In genomic region chr11:34832678-34833077, GRCm38 (mm10) we compare ENCODE assay signal across 9 mouse cellular contexts. TPM values are rescaled to one million over a fixed set of nuclear protein-coding genes. Genes with fewer than 3 reads are reported as not detected.
DNase-seq lines count a peak whose midpoint lies in the region; ATAC-seq and TF ChIP-seq lines count a peak whose summit lies in the region.
"Had no signal": no experiment of that assay in that cellular context is flagged by ENCODE, and none has a peak within 500 bp of the region (broad histone marks: within the 10 kb centered on the region; RNA-seq: fewer than 3 reads in every experiment).

No protein-coding gene starts in this region.

- peak overlapping the region; percentile 90 for H3K4me3 ChIP-seq in lung, embryonic 15.5 days
- H3K4me3 ChIP-seq in hindbrain, postnatal 0 days (ENCODE audit: low read length) = peak overlapping the region; percentile 68
- peak overlapping the region; percentile 69 for H3K4me3 ChIP-seq in neural tube, embryonic 12.5 days

- peak overlapping the region; percentile 85 for H3K4me2 ChIP-seq in lung, embryonic 15.5 days
- peak overlapping the region; percentile 82 for H3K4me2 ChIP-seq in hindbrain, postnatal 0 days (ENCODE audit: low read depth, low read length)
- peak overlapping the region; percentile 66 for H3K4me2 ChIP-seq in neural tube, embryonic 12.5 days (replicated peaks)

- no peaks in the 10 kb centered on the region for H3K27me3 ChIP-seq in lung, embryonic 15.5 days
- H3K27me3 ChIP-seq in hindbrain, postnatal 0 days (ENCODE audit: insufficient read depth, low read length) = no peaks in the 10 kb centered on the region
- no peaks in the 10 kb centered on the region for H3K27me3 ChIP-seq in neural tube, embryonic 12.5 days (replicated peaks)

- H3K36me3 ChIP-seq in lung, embryonic 15.5 days = peaks cover 19% of the 10 kb centered on the region
- no peaks in the 10 kb centered on the region; the same call in 1 of the 2 replicates for H3K36me3 ChIP-seq in hindbrain, postnatal 0 days (ENCODE audit: insufficient read depth, low read length)
- peaks cover 14% of the 10 kb centered on the region for H3K36me3 ChIP-seq in neural tube, embryonic 12.5 days

- ATAC-seq in lung, embryonic 15.5 days (ENCODE audit: borderline replicate concordance, extremely low read depth, low FRiP score, low TSS enrichment) = no peak
- ATAC-seq in hindbrain, postnatal 0 days = no peak; the same call in 1 of the 2 replicates
- ATAC-seq in neural tube, embryonic 12.5 days (ENCODE audit: low FRiP score, low read depth) = 0 out of 2 replicates have a peak, but pooled peaks have one; percentile 13

- peak overlapping the region; percentile 84 for H3K9ac ChIP-seq in lung, embryonic 15.5 days
- peak overlapping the region; percentile 49 for H3K9ac ChIP-seq in hindbrain, postnatal 0 days (replicated peaks; ENCODE audit: low read length)
- H3K9ac ChIP-seq in neural tube, embryonic 12.5 days = peak overlapping the region; percentile 71

- DNase-seq in lung, postnatal 25 days (ENCODE audit: low spot score) = no peak
- DNase-seq in c-Kit-positive CD71-positive TER-119-positive erythroid progenitor cells, embryonic 14.5 days (ENCODE audit: low spot score) = peak; percentile 8
- no peak for DNase-seq in hindbrain, postnatal 0 days (ENCODE audit: low spot score)
- no peak for DNase-seq in cerebellum, adult 9-10 months
- DNase-seq in layer of hippocampus, postnatal 25 days (ENCODE audit: extremely low spot score in 1 of 2, low spot score in 1 of 2) = no peak
- DNase-seq in cerebellum, adult 8-10 months = no peak
- DNase-seq: lung, postnatal 36 days had no signal

- 7% methylated on average over 4 of the region's 5 CpGs for WGBS in lung, embryonic 15.5 days
- 4% methylated on average over 4 of the region's 5 CpGs for WGBS in hindbrain, postnatal 0 days
- 9% methylated on average over 5 of the region's 5 CpGs for WGBS in neural tube, embryonic 12.5 days

- no peak overlapping the region for H3K27ac ChIP-seq in lung, embryonic 15.5 days
- H3K27ac ChIP-seq in hindbrain, postnatal 0 days = no peak overlapping the region
- no peak overlapping the region for H3K27ac ChIP-seq in neural tube, embryonic 12.5 days

- TF ChIP-seq CTCF in hindbrain, postnatal 0 days (IDR thresholded peaks at IDR 0.05; ENCODE audit: low read depth) = no peak

- H3K4me1 ChIP-seq in lung, embryonic 15.5 days = peaks cover 15% of the 10 kb centered on the region
- peaks cover 5% of the 10 kb centered on the region; the same call in 1 of the 2 replicates for H3K4me1 ChIP-seq in hindbrain, postnatal 0 days (ENCODE audit: insufficient read depth, low read length)
- peaks cover 10% of the 10 kb centered on the region for H3K4me1 ChIP-seq in neural tube, embryonic 12.5 days

- H3K9me3 ChIP-seq in lung, embryonic 15.5 days = no peaks in the 10 kb centered on the region
- no peaks in the 10 kb centered on the region for H3K9me3 ChIP-seq in hindbrain, postnatal 0 days (ENCODE audit: low read length)
- H3K9me3 ChIP-seq in neural tube, embryonic 12.5 days = no peaks in the 10 kb centered on the region

RNA-seq across cellular contexts. Expression of gene Spdl1, which starts 0.8 kb away (rescaled TPM):
- polyA plus RNA-seq in lung, embryonic 15.5 days (2015; fragmentation: Nextera tagmentation; extraction: Ambion mirVana) = 22.9 and 24.2 TPM in 2 replicates
- total RNA-seq in hindbrain, postnatal 0 days (2014; rRNA removed) = 0.61 and 1.6 TPM in 2 replicates
- polyA plus RNA-seq in hindbrain, postnatal 0 days (2015; fragmentation: Nextera tagmentation; extraction: Ambion mirVana) = 2.0 and 2.4 TPM in 2 replicates
- polyA plus RNA-seq in neural tube, embryonic 12.5 days (2016; fragmentation: Nextera tagmentation; extraction: Ambion mirVana) = 13.3 and 17.2 TPM in 2 replicates
- total RNA-seq in layer of hippocampus, postnatal 25 days (2021) = under 1 TPM; 0.52 to 0.57 TPM

RNA-seq across cellular contexts. Expression of gene Dock2, which starts 49.0 kb away (rescaled TPM):
- polyA plus RNA-seq in lung, embryonic 15.5 days (2015; fragmentation: Nextera tagmentation; extraction: Ambion mirVana) = 1.2 and 2.1 TPM in 2 replicates
- total RNA-seq in hindbrain, postnatal 0 days (2014; rRNA removed) = 0.93 and 1.0 TPM in 2 replicates
- polyA plus RNA-seq in hindbrain, postnatal 0 days (2015; fragmentation: Nextera tagmentation; extraction: Ambion mirVana) = 0.67 and 1.4 TPM in 2 replicates
- polyA plus RNA-seq in neural tube, embryonic 12.5 days (2016; fragmentation: Nextera tagmentation; extraction: Ambion mirVana) = 0.83 and 1.1 TPM in 2 replicates
- total RNA-seq in layer of hippocampus, postnatal 25 days (2021) = 1 to 10 TPM; 2.8 to 3.6 TPM
